ENCODE assay signal across 29 mouse cellular contexts in the genomic region with DNA sequence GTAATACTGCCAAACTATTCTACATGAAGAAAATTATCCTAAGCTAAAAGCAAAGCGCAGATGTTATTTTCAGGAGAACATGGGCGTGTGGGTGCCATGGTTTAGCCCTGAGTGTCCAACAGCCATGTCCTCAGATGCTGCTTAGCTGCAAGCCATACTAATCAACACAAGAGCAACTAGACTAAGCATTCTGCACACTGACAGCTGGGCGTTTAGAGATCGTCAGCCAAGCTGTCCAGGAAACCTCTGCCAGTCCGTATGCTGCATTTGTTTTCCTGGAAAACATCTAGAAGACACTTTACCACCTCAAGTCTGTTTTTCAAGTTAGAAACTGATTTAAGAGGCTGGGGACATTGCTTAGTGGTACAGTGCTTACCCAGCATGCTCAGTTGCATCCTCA. TPM values are rescaled to one million over a fixed set of nuclear protein-coding genes. Genes with fewer than 3 reads are reported as not detected.
DNase-seq lines count a peak whose midpoint lies in the region; ATAC-seq and TF ChIP-seq lines count a peak whose summit lies in the region.
"Had no signal": no experiment of that assay in that cellular context is flagged by ENCODE, and none has a peak within 500 bp of the region (broad histone marks: within the 10 kb centered on the region; RNA-seq: fewer than 3 reads in every experiment).

No protein-coding gene starts in this region.

- H3K36me3 ChIP-seq in forebrain, embryonic 14.5 days (ENCODE audit: control insufficient read depth, insufficient read depth, low read length), result no peaks in the 10 kb centered on the region
- no peaks in the 10 kb centered on the region for H3K36me3 ChIP-seq in forebrain, embryonic 10.5 days (replicated peaks)
- no peaks in the 10 kb centered on the region; the same call in 1 of the 2 replicates for H3K36me3 ChIP-seq in midbrain, postnatal 0 days (ENCODE audit: insufficient read depth, low read length)
- no peaks in the 10 kb centered on the region for H3K36me3 ChIP-seq in midbrain, embryonic 10.5 days
- peaks cover 22% of the 10 kb centered on the region for H3K36me3 ChIP-seq in myocyte (ENCODE audit: control insufficient read depth, insufficient read depth)
- H3K36me3 ChIP-seq: embryonic facial prominence, embryonic 12.5 days had no signal

- H3K27me3 ChIP-seq in forebrain, embryonic 14.5 days (replicated peaks; ENCODE audit: control insufficient read depth, insufficient read depth, low read length), result no peaks in the 10 kb centered on the region
- H3K27me3 ChIP-seq in forebrain, embryonic 10.5 days (ENCODE audit: poor library complexity, severe bottlenecking), result no peaks in the 10 kb centered on the region
- no peaks in the 10 kb centered on the region for H3K27me3 ChIP-seq in midbrain, postnatal 0 days (ENCODE audit: insufficient read depth, low read length)
- H3K27me3 ChIP-seq in midbrain, embryonic 10.5 days (ENCODE audit: low read depth, poor library complexity, severe bottlenecking), result no peaks in the 10 kb centered on the region
- no peaks in the 10 kb centered on the region for H3K27me3 ChIP-seq in myocyte (ENCODE audit: control insufficient read depth, insufficient read depth, insufficient read length)
- H3K27me3 ChIP-seq: CH12.LX; embryonic facial prominence, embryonic 12.5 days; embryonic facial prominence, embryonic 15.5 days; forebrain, embryonic 13.5 days; heart, embryonic 13.5 days; Patski had no signal

- H3K79me2 ChIP-seq in myocyte (ENCODE audit: control insufficient read depth, insufficient read depth), result peaks cover 36% of the 10 kb centered on the region

- 84% methylated on average over 5 of the region's 5 CpGs for WGBS in forebrain, embryonic 14.5 days
- 89% methylated on average over 5 of the region's 5 CpGs for WGBS in forebrain, embryonic 10.5 days
- 90% methylated on average over 5 of the region's 5 CpGs for WGBS in midbrain, postnatal 0 days
- 92% methylated on average over 5 of the region's 5 CpGs for WGBS in midbrain, embryonic 10.5 days

- no peak for TF ChIP-seq CTCF in midbrain, postnatal 0 days (IDR thresholded peaks at IDR 0.05)

- H3K9me3 ChIP-seq in forebrain, embryonic 14.5 days (replicated peaks; ENCODE audit: control insufficient read depth, low read length), result no peaks in the 10 kb centered on the region
- no peaks in the 10 kb centered on the region for H3K9me3 ChIP-seq in forebrain, embryonic 10.5 days
- no peaks in the 10 kb centered on the region for H3K9me3 ChIP-seq in midbrain, postnatal 0 days (ENCODE audit: low read length)
- H3K9me3 ChIP-seq in midbrain, embryonic 10.5 days (replicated peaks), result no peaks in the 10 kb centered on the region
- H3K9me3 ChIP-seq: embryonic facial prominence, embryonic 12.5 days; embryonic facial prominence, embryonic 15.5 days; forebrain, embryonic 13.5 days had no signal

- no peak overlapping the region for H3K4me2 ChIP-seq in forebrain, embryonic 14.5 days (ENCODE audit: low read length)
- H3K4me2 ChIP-seq in midbrain, postnatal 0 days (ENCODE audit: low read depth, low read length, poor library complexity, severe bottlenecking), result no peak overlapping the region
- peak overlapping the region; percentile 63 for H3K4me2 ChIP-seq in myocyte (ENCODE audit: low read depth)
- H3K4me2 ChIP-seq: embryonic facial prominence, embryonic 12.5 days; embryonic facial prominence, embryonic 15.5 days; forebrain, embryonic 13.5 days; heart, embryonic 13.5 days; hindbrain, embryonic 14.5 days had no signal

- no peak for ATAC-seq in forebrain, embryonic 14.5 days
- no peak for ATAC-seq in midbrain, postnatal 0 days (ENCODE audit: low FRiP score)
- ATAC-seq in megakaryocyte, adult 5-6 weeks (ENCODE audit: poor library complexity, severe bottlenecking), result no peak
- ATAC-seq: forebrain, embryonic 13.5 days; forebrain, postnatal 0 days; hindbrain, postnatal 0 days; inflammation-experienced regulatory T-cells, adult 6 months; intestine, embryonic 16.5 days; Patski had no signal

- H3K9ac ChIP-seq in forebrain, embryonic 14.5 days (ENCODE audit: low read length), result no peak overlapping the region
- no peak overlapping the region for H3K9ac ChIP-seq in midbrain, postnatal 0 days (replicated peaks; ENCODE audit: low read length, poor library complexity, severe bottlenecking)
- H3K9ac ChIP-seq: embryonic facial prominence, embryonic 12.5 days; embryonic facial prominence, embryonic 15.5 days; forebrain, embryonic 13.5 days; forebrain, postnatal 0 days; heart, embryonic 13.5 days; hindbrain, embryonic 14.5 days had no signal

- no peak overlapping the region for H3K27ac ChIP-seq in forebrain, embryonic 14.5 days (ENCODE audit: low read depth, low read length)
- no peak overlapping the region for H3K27ac ChIP-seq in forebrain, embryonic 10.5 days
- H3K27ac ChIP-seq in midbrain, postnatal 0 days (ENCODE audit: low read depth, low read length), result no peak overlapping the region
- H3K27ac ChIP-seq in midbrain, embryonic 10.5 days (replicated peaks), result no peak overlapping the region
- H3K27ac ChIP-seq: embryonic facial prominence, embryonic 12.5 days; embryonic facial prominence, embryonic 15.5 days; forebrain, embryonic 13.5 days; heart, embryonic 10.5 days; heart, embryonic 13.5 days; hindbrain, embryonic 14.5 days; hindbrain, postnatal 0 days had no signal

- no peak overlapping the region for H3ac ChIP-seq in myocyte (ENCODE audit: control insufficient read depth, insufficient read length)

- no peaks in the 10 kb centered on the region for H3K4me1 ChIP-seq in forebrain, embryonic 14.5 days (ENCODE audit: control insufficient read depth, insufficient read depth, low read length)
- no peaks in the 10 kb centered on the region for H3K4me1 ChIP-seq in forebrain, embryonic 10.5 days
- H3K4me1 ChIP-seq in midbrain, postnatal 0 days (ENCODE audit: insufficient read depth, low read length), result no peaks in the 10 kb centered on the region
- H3K4me1 ChIP-seq in midbrain, embryonic 10.5 days, result no peaks in the 10 kb centered on the region
- H3K4me1 ChIP-seq: embryonic facial prominence, embryonic 12.5 days; embryonic facial prominence, embryonic 15.5 days; forebrain, embryonic 13.5 days had no signal

- DNase-seq in forebrain, embryonic 14.5 days (ENCODE audit: low spot score), result peak; percentile 15
- DNase-seq in forebrain, embryonic 10.5 days (ENCODE audit: extremely low spot score, low spot score), result no peak
- DNase-seq in midbrain, postnatal 0 days (ENCODE audit: low spot score), result peak; percentile 33
- no peak for DNase-seq in midbrain, embryonic 10.5 days (ENCODE audit: low spot score)
- DNase-seq: adrenal gland, postnatal 10 days; adrenal gland, postnatal 36 days; B cell, adult 2 months; cerebellum, adult 11-12 months; cerebellum, adult 9-10 months; cerebellum, postnatal 25 days; forebrain, postnatal 0 days; gastrocnemius, postnatal 10 days; heart, adult 2 months; heart, postnatal 14 days; heart, postnatal 4 days had no signal

- TF ChIP-seq POLR2A in myocyte (IDR thresholded peaks at IDR 0.05; ENCODE audit: insufficient read length, low read depth), result no peak

- H3K4me3 ChIP-seq in forebrain, embryonic 14.5 days (ENCODE audit: low read depth, low read length), result no peak overlapping the region
- H3K4me3 ChIP-seq in forebrain, embryonic 10.5 days, result no peak overlapping the region
- no peak overlapping the region for H3K4me3 ChIP-seq in midbrain, postnatal 0 days (ENCODE audit: low read depth, low read length)
- H3K4me3 ChIP-seq in midbrain, embryonic 10.5 days, result no peak overlapping the region
- no peak overlapping the region for H3K4me3 ChIP-seq in myocyte
- H3K4me3 ChIP-seq: embryonic facial prominence, embryonic 12.5 days; embryonic facial prominence, embryonic 15.5 days; erythroblast, embryonic 14.5 days; forebrain, embryonic 13.5 days; heart, adult 2 months; heart, embryonic 10.5 days; heart, embryonic 13.5 days had no signal

TF ChIP-seq in myocyte, 11 proteins besides CTCF, POLR2A, EP300 and RAD21 (continues in another document):
- TF ChIP-seq TCF3 (IDR thresholded peaks at IDR 0.05; ENCODE audit: insufficient read length, low read depth) (peak; percentile 20), MYOD1 (IDR thresholded peaks at IDR 0.05; ENCODE audit: control insufficient read depth in 1 of 3, insufficient read length in 2 of 3, low read depth in 2 of 3) (peak; percentile 6 to 77 (median 53)), REST (IDR thresholded peaks at IDR 0.05; ENCODE audit: insufficient read depth, insufficient read length) (no peak), MYOG (IDR thresholded peaks at IDR 0.05; ENCODE audit: control insufficient read depth in 1 of 3, insufficient read depth in 1 of 3, insufficient read length in 2 of 3, low read depth in 2 of 3) (peak in 2 of 3 experiments; percentile 83 to 86)

RNA-seq across cellular contexts. Expression of a gene that starts 24.9 kb away (rescaled TPM):
- polyA plus RNA-seq in forebrain, embryonic 14.5 days (2014; fragmentation: Nextera tagmentation; extraction: Ambion mirVana), result 23.3 and 26.4 TPM in 2 replicates
- 15.0 and 15.6 TPM in 2 replicates for polyA plus RNA-seq in forebrain, embryonic 10.5 days (2016; fragmentation: Nextera tagmentation; extraction: Ambion mirVana)
- 37.8 and 47.1 TPM in 2 replicates for total RNA-seq in midbrain, postnatal 0 days (2014; rRNA removed)
- polyA plus RNA-seq in midbrain, postnatal 0 days (2015; fragmentation: Nextera tagmentation; extraction: Ambion mirVana), result 34.2 and 40.8 TPM in 2 replicates
- polyA plus RNA-seq in midbrain, embryonic 10.5 days (2016; fragmentation: Nextera tagmentation; extraction: Ambion mirVana), result 16.9 and 20.4 TPM in 2 replicates
- polyA plus RNA-seq in myocyte (2012; fragmentation: generic; extraction: Trizol), result 93.7 TPM
- total RNA-seq in megakaryocyte, adult 5-6 weeks (2015), result 61.5 and 79.5 TPM in 2 replicates
- 103 and 184 TPM in 2 replicates for total RNA-seq in megakaryocyte, adult 5-6 weeks (2017)

RNA-seq across cellular contexts. Expression of a gene that starts 55.3 kb away (rescaled TPM):
- polyA plus RNA-seq in forebrain, embryonic 14.5 days (2014; fragmentation: Nextera tagmentation; extraction: Ambion mirVana), result 0.69 and 0.96 TPM in 2 replicates
- 1.7 TPM in 2 replicates for polyA plus RNA-seq in forebrain, embryonic 10.5 days (2016; fragmentation: Nextera tagmentation; extraction: Ambion mirVana)
- total RNA-seq in midbrain, postnatal 0 days (2014; rRNA removed), result 5.1 and 8.5 TPM in 2 replicates
- 4.0 TPM in 2 replicates for polyA plus RNA-seq in midbrain, postnatal 0 days (2015; fragmentation: Nextera tagmentation; extraction: Ambion mirVana)
- polyA plus RNA-seq in midbrain, embryonic 10.5 days (2016; fragmentation: Nextera tagmentation; extraction: Ambion mirVana), result 1.7 TPM in 2 replicates
- 27.2 TPM for polyA plus RNA-seq in myocyte (2012; fragmentation: generic; extraction: Trizol)
- 20.0 and 22.5 TPM in 2 replicates for total RNA-seq in megakaryocyte, adult 5-6 weeks (2015)
- 22.5 and 23.7 TPM in 2 replicates for total RNA-seq in megakaryocyte, adult 5-6 weeks (2017)

RNA-seq across cellular contexts. Expression of a gene that starts 56.3 kb away (rescaled TPM):
- polyA plus RNA-seq in forebrain, embryonic 14.5 days (2014; fragmentation: Nextera tagmentation; extraction: Ambion mirVana), result 15.6 and 21.1 TPM in 2 replicates
- polyA plus RNA-seq in forebrain, embryonic 10.5 days (2016; fragmentation: Nextera tagmentation; extraction: Ambion mirVana), result 16.1 and 16.6 TPM in 2 replicates
- total RNA-seq in midbrain, postnatal 0 days (2014; rRNA removed), result 24.8 and 26.0 TPM in 2 replicates
- polyA plus RNA-seq in midbrain, postnatal 0 days (2015; fragmentation: Nextera tagmentation; extraction: Ambion mirVana), result 46.0 and 47.5 TPM in 2 replicates
- polyA plus RNA-seq in midbrain, embryonic 10.5 days (2016; fragmentation: Nextera tagmentation; extraction: Ambion mirVana), result 16.7 and 21.8 TPM in 2 replicates
- polyA plus RNA-seq in myocyte (2012; fragmentation: generic; extraction: Trizol), result 284 TPM
- total RNA-seq in megakaryocyte, adult 5-6 weeks (2015), result not detected in 2 replicates
- total RNA-seq in megakaryocyte, adult 5-6 weeks (2017), result 0.15 TPM in 1 of 2 replicates, not detected in the other

Comparison
In these comparisons a context has a peak if more than half of its experiments do, and no peak if none do; other contexts are left out.
1. DNase-seq: peak in forebrain, embryonic 14.5 days (single experiment) and midbrain, postnatal 0 days (single experiment); none in forebrain, embryonic 10.5 days (single experiment) and midbrain, embryonic 10.5 days (single experiment).